Mouse (Mus musculus): ENCODE measurements around the gene Qk. TPM values are rescaled to one million over a fixed set of nuclear protein-coding genes. Genes with fewer than 3 reads are reported as not detected.

Gene Qk
- total RNA-seq, 1 experiment from 2014 or later, result 81.4 TPM

DNA sequence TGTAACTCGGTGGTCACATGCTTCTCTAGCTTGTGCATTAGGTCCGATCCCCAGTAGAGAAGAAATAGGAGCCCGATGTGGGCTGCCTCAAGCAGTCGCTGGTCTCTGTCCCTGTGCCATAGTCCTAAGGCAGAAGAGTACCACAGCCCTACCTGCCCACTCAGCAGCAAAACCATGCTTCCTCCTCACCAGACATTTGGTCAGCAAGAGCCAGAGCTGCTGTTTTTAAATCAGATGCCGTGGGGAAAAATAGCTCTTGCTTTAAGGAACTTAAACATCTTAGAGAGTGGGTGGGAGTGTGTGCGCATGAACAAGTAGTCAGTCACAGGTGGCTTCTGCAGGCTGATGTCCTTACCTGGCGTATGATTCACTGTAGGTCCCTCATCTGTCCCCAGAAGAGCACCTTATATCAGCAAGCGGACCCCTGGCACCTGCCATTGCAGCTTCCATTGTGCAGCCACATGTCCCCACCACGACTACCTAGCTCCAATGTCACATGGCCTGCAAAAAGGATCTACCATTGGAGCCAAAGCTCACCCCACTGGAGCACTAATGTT lies 9.0 kb upstream of the Qk start:
- no peak for ATAC-seq (ENCODE audit: extremely low read depth, insufficient number of reproducible peaks, low FRiP score, poor library complexity, severe bottlenecking)

GRCm38 (mm10) chr17:10327584-10328210 lies 8.0 kb upstream of the Qk start:
- ATAC-seq (ENCODE audit: extremely low read depth, insufficient number of reproducible peaks, low FRiP score, poor library complexity, severe bottlenecking), result no peak

DNA sequence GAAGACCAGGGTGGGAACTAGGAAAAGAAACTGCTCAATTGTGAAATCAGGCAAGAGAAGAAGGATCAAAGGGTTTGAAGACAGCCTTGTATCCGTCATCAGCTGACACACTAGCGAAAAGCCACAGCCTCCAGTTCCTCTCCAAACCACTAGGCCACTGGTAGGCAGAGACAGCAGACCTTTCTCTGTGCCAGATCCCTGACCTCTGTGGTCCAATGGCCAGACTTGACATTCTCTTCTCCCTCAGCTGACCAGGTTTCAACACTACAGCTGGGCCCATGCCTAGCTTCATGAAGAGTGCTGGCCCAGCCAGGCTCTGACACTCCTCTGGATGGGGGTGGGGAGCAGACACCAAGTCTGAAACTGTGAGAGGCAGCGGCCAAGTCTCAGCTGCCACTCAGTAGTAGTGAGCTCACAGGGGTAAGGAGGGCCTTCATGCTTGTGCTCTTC lies 7.0 kb upstream of the Qk start:
- ATAC-seq (ENCODE audit: extremely low read depth, insufficient number of reproducible peaks, low FRiP score, poor library complexity, severe bottlenecking), result no peak

DNA sequence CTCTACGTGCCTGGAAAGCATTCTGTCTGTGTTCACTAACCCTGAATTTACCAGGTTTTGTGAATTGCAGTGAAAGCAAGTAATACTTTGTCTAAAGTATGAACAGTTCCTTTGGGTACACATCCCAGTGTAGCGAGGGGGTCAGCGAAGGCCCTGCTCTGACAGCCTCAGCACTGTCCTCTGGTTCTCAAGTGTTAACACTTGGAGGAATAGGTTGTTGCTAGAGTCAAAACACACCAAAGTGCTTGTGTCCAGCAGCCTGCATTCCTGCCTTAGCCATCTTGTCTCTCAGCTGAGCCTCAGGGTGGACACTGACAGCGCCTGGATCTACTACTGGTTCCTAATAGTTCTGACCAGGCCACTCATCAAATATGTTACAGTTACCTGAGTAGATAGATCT lies 6.3 kb upstream of the Qk start:
- ATAC-seq (ENCODE audit: extremely low read depth, insufficient number of reproducible peaks, low FRiP score, poor library complexity, severe bottlenecking), result no peak

GRCm38 (mm10) chr17:10321754-10322153 lies 2.1 kb upstream of the Qk start:
- no peak for ATAC-seq (ENCODE audit: extremely low read depth, insufficient number of reproducible peaks, low FRiP score, poor library complexity, severe bottlenecking)

DNA sequence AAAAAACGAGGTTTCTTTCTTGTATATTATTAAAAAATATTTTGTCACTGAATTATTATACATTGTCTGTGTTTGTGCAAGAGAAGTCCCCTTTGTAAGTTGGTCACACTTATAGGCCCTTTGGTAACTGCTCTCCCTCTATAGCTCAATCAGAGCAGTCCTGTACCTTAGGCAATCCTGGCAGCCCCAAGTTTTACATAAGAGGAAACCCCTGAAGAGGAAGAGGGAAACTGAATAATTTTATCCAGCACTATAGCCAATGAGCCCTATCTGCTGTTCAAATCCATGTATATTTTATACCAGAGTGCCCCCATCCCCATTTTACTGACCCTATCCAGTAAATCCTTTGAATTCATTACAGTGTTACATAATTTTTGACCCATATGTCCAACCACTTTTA lies 1.4 kb upstream of the Qk start:
- no peak for ATAC-seq (ENCODE audit: extremely low read depth, insufficient number of reproducible peaks, low FRiP score, poor library complexity, severe bottlenecking)

DNA sequence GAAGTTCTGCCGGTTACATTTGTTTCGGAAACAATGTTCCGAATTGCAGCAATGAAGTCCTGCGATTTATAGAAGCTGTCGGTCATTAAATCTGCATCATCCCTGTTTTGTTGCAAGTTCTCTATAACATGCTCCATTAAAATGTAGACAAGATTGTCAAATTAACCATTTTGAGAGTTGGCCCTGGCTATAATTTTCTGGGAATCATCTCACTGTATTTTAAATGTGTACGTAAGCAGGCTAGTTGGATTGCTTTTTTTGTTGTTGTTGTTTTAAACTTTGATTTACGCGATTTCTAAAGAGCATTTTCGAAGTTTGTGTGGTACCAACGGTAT lies 769 bp upstream of the Qk start:
- no peak for ATAC-seq (ENCODE audit: extremely low read depth, insufficient number of reproducible peaks, low FRiP score, poor library complexity, severe bottlenecking)

- ATAC-seq (ENCODE audit: extremely low read depth, insufficient number of reproducible peaks, low FRiP score, poor library complexity, severe bottlenecking), result no peak
These were observed 296 bp downstream of the Qk start for GRCm38 (mm10) chr17:10319431-10319684.

DNA sequence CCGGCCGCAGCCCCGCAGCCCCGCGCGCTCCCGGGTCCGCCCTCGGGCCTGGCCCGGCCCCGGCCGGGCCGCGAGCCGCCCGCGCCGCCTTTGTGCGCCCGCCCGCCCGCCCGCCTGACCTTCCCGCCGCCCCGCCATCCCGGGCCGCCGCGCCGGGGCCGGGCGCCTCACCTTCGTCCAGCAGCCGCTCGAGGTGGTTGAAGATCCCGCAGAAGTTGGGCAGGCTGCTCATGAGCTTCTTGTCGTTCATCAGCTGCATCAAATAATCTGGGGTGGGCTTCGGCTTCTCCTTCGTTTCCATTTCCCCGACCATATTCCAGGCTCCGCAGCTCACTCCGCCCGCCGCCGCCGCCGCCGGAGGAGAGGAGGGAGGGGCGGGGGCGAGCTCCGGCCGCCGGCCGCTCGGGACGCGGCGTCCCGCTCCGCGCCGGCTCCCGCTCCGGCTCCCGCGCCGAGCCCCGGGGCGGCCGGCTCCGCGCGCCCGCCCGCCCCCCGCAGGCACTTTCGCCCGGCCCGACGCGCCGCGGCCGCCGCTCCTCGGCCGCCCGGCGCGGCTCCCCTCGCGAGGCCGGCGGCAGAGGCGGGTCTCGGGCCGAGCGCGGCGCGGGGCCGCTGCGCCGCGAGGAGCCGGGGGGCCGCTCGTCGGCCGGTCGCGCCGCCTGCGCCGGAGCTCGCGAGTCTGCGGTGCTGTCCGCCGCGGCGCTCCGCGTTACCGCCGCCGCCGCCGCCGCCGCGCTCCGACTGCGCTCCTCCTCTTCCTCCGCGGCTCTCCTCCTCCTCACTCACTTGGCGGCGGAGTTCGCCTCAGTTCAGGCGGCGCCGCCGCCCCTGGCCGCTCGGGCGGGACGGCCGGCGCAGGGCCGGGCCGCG lies 858 bp downstream of the Qk start:
- peak; percentile 61 for ATAC-seq (ENCODE audit: extremely low read depth, insufficient number of reproducible peaks, low FRiP score, poor library complexity, severe bottlenecking)

DNA sequence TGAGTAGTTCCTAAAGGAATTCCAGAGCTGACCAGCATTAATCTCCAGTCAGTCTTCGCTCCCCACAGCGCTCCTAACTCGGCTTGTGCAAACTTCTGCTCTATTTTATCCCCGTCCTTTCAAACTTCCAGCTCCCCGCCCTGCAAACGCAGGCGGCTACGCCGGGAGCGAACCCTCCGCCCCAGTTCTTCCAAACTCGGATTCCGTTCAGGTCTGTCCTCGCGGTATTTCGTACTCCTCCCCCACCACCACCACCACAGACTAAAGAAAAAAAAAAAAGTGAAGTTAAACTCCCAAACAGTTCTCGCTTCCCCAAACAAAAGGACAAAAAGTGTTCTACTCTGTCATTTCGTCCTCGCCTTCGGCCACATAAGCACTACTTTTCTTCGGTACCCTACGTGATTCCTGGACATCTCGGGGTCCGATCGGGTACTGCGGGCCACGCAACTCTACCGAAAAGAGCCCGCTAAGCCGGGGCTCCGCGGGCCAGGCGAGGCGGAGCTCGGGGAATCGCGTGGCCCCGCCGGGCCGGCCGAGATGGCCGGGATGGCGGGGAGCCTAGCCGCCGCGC lies 1.6 kb downstream of the Qk start:
- peak; percentile 51 for ATAC-seq (ENCODE audit: extremely low read depth, insufficient number of reproducible peaks, low FRiP score, poor library complexity, severe bottlenecking)

DNA sequence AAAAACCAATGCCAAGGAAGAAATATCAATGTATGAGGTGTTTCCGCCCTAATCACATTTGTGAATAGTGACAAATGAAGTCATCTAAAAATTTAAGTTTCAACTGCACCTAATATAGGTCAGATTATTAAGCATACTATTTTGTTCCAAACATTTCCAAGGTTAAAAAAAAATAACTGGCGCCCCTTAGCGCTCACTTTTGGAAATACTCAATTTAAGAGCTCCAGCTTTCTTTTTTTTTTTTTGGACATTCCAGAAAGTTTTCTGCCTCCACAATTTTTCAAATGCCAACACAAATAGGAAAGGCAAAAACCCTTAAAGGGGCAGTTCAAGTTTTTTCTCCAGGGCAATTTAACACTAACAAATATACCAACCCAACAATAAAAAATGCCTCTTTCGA lies 2.5 kb downstream of the Qk start:
- ATAC-seq (ENCODE audit: extremely low read depth, insufficient number of reproducible peaks, low FRiP score, poor library complexity, severe bottlenecking), result no peak

DNA sequence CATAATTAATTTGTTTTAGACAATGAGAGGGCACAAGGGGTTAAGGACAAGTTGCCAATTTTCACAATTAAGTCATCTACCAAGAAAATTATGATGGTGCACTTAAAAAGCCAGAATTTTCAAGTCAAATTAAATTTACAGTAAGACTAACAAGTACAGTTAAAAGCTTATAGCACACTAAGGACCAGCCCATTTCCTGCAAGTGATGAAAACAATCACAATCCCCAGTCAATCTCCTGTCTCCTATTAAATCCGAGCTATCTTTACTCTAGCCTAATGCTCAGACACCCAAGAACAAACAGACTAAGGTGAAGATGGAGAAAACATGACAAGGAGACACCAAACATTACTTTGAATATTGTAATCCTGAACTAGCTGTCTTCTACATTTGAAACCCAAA lies 3.2 kb downstream of the Qk start:
- no peak for ATAC-seq (ENCODE audit: extremely low read depth, insufficient number of reproducible peaks, low FRiP score, poor library complexity, severe bottlenecking)

DNA sequence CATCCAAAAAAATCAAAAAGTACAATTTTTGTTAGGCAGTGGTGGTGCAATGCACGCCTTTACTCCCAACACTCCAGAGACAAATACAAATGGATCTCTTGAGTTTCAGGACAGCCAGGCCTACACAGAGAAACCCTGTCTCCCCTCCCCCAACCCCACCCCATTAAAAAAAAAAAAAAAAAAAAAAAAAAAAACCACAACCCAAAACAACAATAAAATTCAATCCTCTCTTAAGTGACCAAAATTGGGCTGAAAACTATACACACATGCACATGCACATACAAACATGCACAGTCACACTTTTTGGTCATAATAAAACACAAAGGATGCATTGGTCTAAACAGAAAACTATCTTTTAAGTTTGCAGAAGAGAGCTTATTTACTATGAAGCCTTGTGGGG lies 9.6 kb downstream of the Qk start:
- ATAC-seq (ENCODE audit: extremely low read depth, insufficient number of reproducible peaks, low FRiP score, poor library complexity, severe bottlenecking), result no peak

- no peak for ATAC-seq (ENCODE audit: extremely low read depth, insufficient number of reproducible peaks, low FRiP score, poor library complexity, severe bottlenecking)
These were observed 10.5 kb downstream of the Qk start for GRCm38 (mm10) chr17:10309135-10309623.

GRCm38 (mm10) chr17:10306424-10306823 lies 13.2 kb downstream of the Qk start:
- no peak for ATAC-seq (ENCODE audit: extremely low read depth, insufficient number of reproducible peaks, low FRiP score, poor library complexity, severe bottlenecking)

DNA sequence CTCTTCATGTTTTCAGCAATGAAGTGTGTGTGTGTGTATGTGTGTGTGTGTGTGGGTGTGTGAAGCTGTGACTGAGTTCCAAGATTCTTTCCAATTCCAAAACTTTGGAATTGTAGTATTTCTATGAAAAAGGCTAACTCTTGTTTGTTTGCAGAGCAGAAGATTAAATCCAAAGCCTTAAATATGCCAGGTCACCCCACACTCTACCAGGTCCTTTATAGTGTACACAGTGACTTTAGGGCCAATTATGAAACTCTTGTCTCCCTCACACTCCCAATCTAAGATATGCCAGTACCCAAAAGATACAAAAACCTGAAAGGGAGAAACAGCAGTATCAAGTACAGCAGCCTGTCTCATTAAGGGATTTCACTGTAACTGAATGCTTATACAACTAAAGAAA lies 15.7 kb downstream of the Qk start:
- ATAC-seq (ENCODE audit: extremely low read depth, insufficient number of reproducible peaks, low FRiP score, poor library complexity, severe bottlenecking), result no peak

GRCm38 (mm10) chr17:10300968-10301795 lies 18.5 kb downstream of the Qk start:
- 0 out of 2 replicates have a peak, but pooled peaks have one; percentile 33 for ATAC-seq (ENCODE audit: extremely low read depth, insufficient number of reproducible peaks, low FRiP score, poor library complexity, severe bottlenecking)

- no peak for ATAC-seq (ENCODE audit: extremely low read depth, insufficient number of reproducible peaks, low FRiP score, poor library complexity, severe bottlenecking)
These were observed 20.3 kb downstream of the Qk start for GRCm38 (mm10) chr17:10299396-10299795.

- ATAC-seq (ENCODE audit: extremely low read depth, insufficient number of reproducible peaks, low FRiP score, poor library complexity, severe bottlenecking), result no peak
These were observed 27.1 kb downstream of the Qk start for GRCm38 (mm10) chr17:10292520-10292919.
